8 mouse cellular contexts compared by ENCODE assay signal in genomic region chr8:70330741-70331364, GRCm38 (mm10). TPM values are rescaled to one million over a fixed set of nuclear protein-coding genes. Genes with fewer than 3 reads are reported as not detected.
A peak's percentile ranks its signal among the peaks of the same experiment; 100 is the strongest.
DNase-seq lines count a peak whose midpoint lies in the region; ATAC-seq and TF ChIP-seq lines count a peak whose summit lies in the region.

No protein-coding gene starts in this region.

- peak overlapping the region; percentile 28; the same call in 1 of the 2 replicates for H3K9ac ChIP-seq in kidney, postnatal 0 days (ENCODE audit: low read depth, low read length)
- 0 out of 2 replicates have a peak overlapping the region, but pooled peaks have one; percentile 14 for H3K9ac ChIP-seq in forebrain, postnatal 0 days
- no peak overlapping the region for H3K9ac ChIP-seq in liver, postnatal 0 days (replicated peaks)

- WGBS in kidney, postnatal 0 days = 46% methylated on average over 44 of the region's 53 CpGs
- WGBS in forebrain, postnatal 0 days = 29% methylated on average over 53 of the region's 53 CpGs
- WGBS in liver, postnatal 0 days (ENCODE audit: insufficient replicate concordance) = 65% methylated on average over 53 of the region's 53 CpGs

- peak; percentile 83 for DNase-seq in kidney, postnatal 0 days (ENCODE audit: low spot score)
- no peak for DNase-seq in kidney, adult 9 months
- DNase-seq in cerebellum, adult 18-20 months = peak; percentile 33 to 60
- DNase-seq in forebrain, postnatal 0 days = peak; percentile 83
- peak; percentile 59 to 77 for DNase-seq in layer of hippocampus, adult 18-20 months (ENCODE audit: low spot score in 2 of 2)
- peak; percentile 65 for DNase-seq in liver, postnatal 0 days
- peak; percentile 77 for DNase-seq in right cerebral cortex, postnatal 4 days

- no peaks in the 10 kb centered on the region for H3K27me3 ChIP-seq in kidney, postnatal 0 days (ENCODE audit: insufficient read depth, low read length)
- no peaks in the 10 kb centered on the region for H3K27me3 ChIP-seq in forebrain, postnatal 0 days (ENCODE audit: insufficient read depth, low read length)
- H3K27me3 ChIP-seq in liver, postnatal 0 days (ENCODE audit: insufficient read depth, low read length) = no peaks in the 10 kb centered on the region

- peaks cover 10% of the 10 kb centered on the region; the same call in 1 of the 2 replicates for H3K4me1 ChIP-seq in kidney, postnatal 0 days (replicated peaks; ENCODE audit: insufficient read depth, low read length)
- peaks cover 9% of the 10 kb centered on the region; the same call in 1 of the 2 replicates for H3K4me1 ChIP-seq in forebrain, postnatal 0 days (ENCODE audit: insufficient read depth)
- peaks cover 15% of the 10 kb centered on the region for H3K4me1 ChIP-seq in liver, postnatal 0 days (ENCODE audit: insufficient read depth)

- peak; percentile 81 for ATAC-seq in kidney, postnatal 0 days (replicated peaks; ENCODE audit: low FRiP score, low read depth)
- peak; percentile 89 for ATAC-seq in forebrain, postnatal 0 days
- ATAC-seq in liver, postnatal 0 days = peak; percentile 58
- no peak for ATAC-seq in CD4-positive, CD25-positive, alpha-beta regulatory T cell, adult 4 months

- peak overlapping the region; percentile 47 for H3K4me2 ChIP-seq in kidney, postnatal 0 days (ENCODE audit: low read length)
- H3K4me2 ChIP-seq in forebrain, postnatal 0 days (ENCODE audit: low read depth) = peak overlapping the region; percentile 10; the same call in 1 of the 2 replicates
- no peak overlapping the region; the same call in 1 of the 2 replicates for H3K4me2 ChIP-seq in liver, postnatal 0 days (ENCODE audit: low read depth, low read length)

- peak; percentile 60 for TF ChIP-seq CTCF in kidney, postnatal 0 days (IDR thresholded peaks at IDR 0.05; ENCODE audit: low read depth)
- TF ChIP-seq CTCF in forebrain, postnatal 0 days (IDR thresholded peaks at IDR 0.05; ENCODE audit: low read depth) = peak; percentile 74
- TF ChIP-seq CTCF in liver, postnatal 0 days (IDR thresholded peaks at IDR 0.05; ENCODE audit: low read depth) = peak; percentile 57

- no peak overlapping the region for H3K27ac ChIP-seq in kidney, postnatal 0 days
- H3K27ac ChIP-seq in forebrain, postnatal 0 days (ENCODE audit: low read depth, low read length) = peak overlapping the region; percentile 48; the same call in 1 of the 2 replicates
- no peak overlapping the region for H3K27ac ChIP-seq in liver, postnatal 0 days (ENCODE audit: low read depth)

- H3K4me3 ChIP-seq in kidney, postnatal 0 days (replicated peaks; ENCODE audit: low read depth, low read length) = peak overlapping the region; percentile 16
- no peak overlapping the region for H3K4me3 ChIP-seq in forebrain, postnatal 0 days (ENCODE audit: low read depth, low read length)
- H3K4me3 ChIP-seq in liver, postnatal 0 days (ENCODE audit: low read depth, low read length) = no peak overlapping the region

- H3K36me3 ChIP-seq in kidney, postnatal 0 days (ENCODE audit: insufficient read depth, low read length) = peaks cover 38% of the 10 kb centered on the region
- peaks cover 82% of the 10 kb centered on the region for H3K36me3 ChIP-seq in forebrain, postnatal 0 days (ENCODE audit: insufficient read depth)
- peaks cover 53% of the 10 kb centered on the region for H3K36me3 ChIP-seq in liver, postnatal 0 days (replicated peaks; ENCODE audit: insufficient read depth, low read length)

- H3K9me3 ChIP-seq in kidney, postnatal 0 days (replicated peaks; ENCODE audit: low read length) = no peaks in the 10 kb centered on the region
- H3K9me3 ChIP-seq in forebrain, postnatal 0 days (ENCODE audit: low read length) = no peaks in the 10 kb centered on the region
- no peaks in the 10 kb centered on the region for H3K9me3 ChIP-seq in liver, postnatal 0 days (ENCODE audit: low read length)

- no peak for TF ChIP-seq EP300 in liver, postnatal 0 days (IDR thresholded peaks at IDR 0.05; ENCODE audit: low read depth)

RNA-seq across cellular contexts. Expression of gene Gdf1, which starts 1.2 kb away (rescaled TPM):
- polyA plus RNA-seq in kidney, postnatal 0 days (2015; fragmentation: Nextera tagmentation; extraction: Ambion mirVana) = 3.8 and 4.0 TPM in 2 replicates
- total RNA-seq in forebrain, postnatal 0 days (2014; rRNA removed) = 8.1 and 9.3 TPM in 2 replicates
- 6.2 and 8.0 TPM in 2 replicates for polyA plus RNA-seq in forebrain, postnatal 0 days (2015; fragmentation: Nextera tagmentation; extraction: Ambion mirVana)
- total RNA-seq in layer of hippocampus, adult 18-20 months (2021) = 10 to 100 TPM; 15.1 to 18.2 TPM
- polyA plus RNA-seq in liver, postnatal 0 days (2015; fragmentation: Nextera tagmentation; extraction: Ambion mirVana) = 0.16 TPM in 1 of 2 replicates, not detected in the other
- under 1 TPM in 1 of 2 experiments, not detected in 1; 0.71 TPM for polyA plus RNA-seq in CD4-positive, CD25-positive, alpha-beta regulatory T cell, adult 4 months (2017; shearing (Covaris generic))

RNA-seq across cellular contexts. Expression of gene Cers1, which starts 15.3 kb away (rescaled TPM):
- 1.9 and 2.1 TPM in 2 replicates for polyA plus RNA-seq in kidney, postnatal 0 days (2015; fragmentation: Nextera tagmentation; extraction: Ambion mirVana)
- total RNA-seq in forebrain, postnatal 0 days (2014; rRNA removed) = 52.5 and 58.4 TPM in 2 replicates
- polyA plus RNA-seq in forebrain, postnatal 0 days (2015; fragmentation: Nextera tagmentation; extraction: Ambion mirVana) = 37.8 and 45.3 TPM in 2 replicates
- 100 to 1,000 TPM; 112 to 116 TPM for total RNA-seq in layer of hippocampus, adult 18-20 months (2021)
- 0.12 TPM in 1 of 2 replicates, not detected in the other for polyA plus RNA-seq in liver, postnatal 0 days (2015; fragmentation: Nextera tagmentation; extraction: Ambion mirVana)
- not detected for polyA plus RNA-seq in CD4-positive, CD25-positive, alpha-beta regulatory T cell, adult 4 months (2017; shearing (Covaris generic))

RNA-seq across cellular contexts. Expression of gene Upf1, which starts 22.2 kb away (rescaled TPM):
- polyA plus RNA-seq in kidney, postnatal 0 days (2015; fragmentation: Nextera tagmentation; extraction: Ambion mirVana) = 11.6 and 12.5 TPM in 2 replicates
- 28.1 and 38.7 TPM in 2 replicates for total RNA-seq in forebrain, postnatal 0 days (2014; rRNA removed)
- polyA plus RNA-seq in forebrain, postnatal 0 days (2015; fragmentation: Nextera tagmentation; extraction: Ambion mirVana) = 7.1 and 9.0 TPM in 2 replicates
- total RNA-seq in layer of hippocampus, adult 18-20 months (2021) = 10 to 100 TPM; 74.5 to 75.6 TPM
- 6.7 and 7.1 TPM in 2 replicates for polyA plus RNA-seq in liver, postnatal 0 days (2015; fragmentation: Nextera tagmentation; extraction: Ambion mirVana)
- 10 to 100 TPM; 11.4 to 14.5 TPM for polyA plus RNA-seq in CD4-positive, CD25-positive, alpha-beta regulatory T cell, adult 4 months (2017; shearing (Covaris generic))

RNA-seq across cellular contexts. Expression of gene Cope, which starts 28.5 kb away (rescaled TPM):
- 309 and 334 TPM in 2 replicates for polyA plus RNA-seq in kidney, postnatal 0 days (2015; fragmentation: Nextera tagmentation; extraction: Ambion mirVana)
- total RNA-seq in forebrain, postnatal 0 days (2014; rRNA removed) = 86.6 and 110 TPM in 2 replicates
- 259 and 296 TPM in 2 replicates for polyA plus RNA-seq in forebrain, postnatal 0 days (2015; fragmentation: Nextera tagmentation; extraction: Ambion mirVana)
- total RNA-seq in layer of hippocampus, adult 18-20 months (2021) = 100 to 1,000 TPM; 125 to 149 TPM
- 162 and 171 TPM in 2 replicates for polyA plus RNA-seq in liver, postnatal 0 days (2015; fragmentation: Nextera tagmentation; extraction: Ambion mirVana)
- 100 to 1,000 TPM; 321 to 359 TPM for polyA plus RNA-seq in CD4-positive, CD25-positive, alpha-beta regulatory T cell, adult 4 months (2017; shearing (Covaris generic))

RNA-seq across cellular contexts. Expression of gene Ddx49, which starts 28.6 kb away (rescaled TPM):
- polyA plus RNA-seq in kidney, postnatal 0 days (2015; fragmentation: Nextera tagmentation; extraction: Ambion mirVana) = 41.0 and 43.0 TPM in 2 replicates
- 46.6 and 49.3 TPM in 2 replicates for total RNA-seq in forebrain, postnatal 0 days (2014; rRNA removed)
- 49.3 and 54.9 TPM in 2 replicates for polyA plus RNA-seq in forebrain, postnatal 0 days (2015; fragmentation: Nextera tagmentation; extraction: Ambion mirVana)
- total RNA-seq in layer of hippocampus, adult 18-20 months (2021) = 10 to 100 TPM; 36.3 to 49.0 TPM
- 15.2 and 16.3 TPM in 2 replicates for polyA plus RNA-seq in liver, postnatal 0 days (2015; fragmentation: Nextera tagmentation; extraction: Ambion mirVana)
- 10 to 100 TPM; 57.8 to 74.2 TPM for polyA plus RNA-seq in CD4-positive, CD25-positive, alpha-beta regulatory T cell, adult 4 months (2017; shearing (Covaris generic))

Comparison
In these comparisons a context has a peak if more than half of its experiments do, and no peak if none do; other contexts are left out.
1. RNA of gene Cers1, which starts 15.3 kb away (polyA plus RNA-seq): 37.8 to 45.3 TPM in forebrain, postnatal 0 days; 1.9 to 2.1 TPM in kidney, postnatal 0 days, 0.12 TPM in liver, postnatal 0 days and not detected in CD4-positive, CD25-positive, alpha-beta regulatory T cell, adult 4 months; every median in the first group is over 10 times any median in the second.
2. Peak in every context shown above with its lines, with median percentiles within 50 percentile points of each other: CTCF ChIP-seq.